Mouse (Mus musculus): ENCODE measurements at regions not wholly inside any gene's neighbourhood (a gene's known extent, or its start where the extent isn't known, plus 50 kb on each side); places are given as distances from the start of the nearest gene placed in this dataset.
"Not testable (repeated sequence)": the region's sequence is repeated elsewhere in the genome, so short reads cannot be mapped to it uniquely, and the experiment has no call there.

- peak; percentile 38 for DNase-seq (ENCODE audit: low spot score)
Observed at GRCm38 (mm10) chr8:126833006-126833405, 112.6 kb downstream of the Tomm20 start.

- peak; percentile 71 for DNase-seq (ENCODE audit: low spot score)
Observed at GRCm38 (mm10) chr8:126832163-126832978, 113.3 kb downstream of the Tomm20 start.

- no peak for DNase-seq (ENCODE audit: low spot score)
Observed at GRCm38 (mm10) chr8:126831312-126832162, 114.1 kb downstream of the Tomm20 start.

GRCm38 (mm10) chr8:126830242-126830530 is 115.5 kb downstream of the Tomm20 start:
- DNase-seq (ENCODE audit: low spot score), result no peak

- peak; percentile 32 for DNase-seq (ENCODE audit: low spot score)
Observed at GRCm38 (mm10) chr8:126829376-126830241, 116.0 kb downstream of the Tomm20 start.

- DNase-seq (ENCODE audit: low spot score), result peak; percentile 23
Observed at GRCm38 (mm10) chr8:126827681-126828383, 117.8 kb downstream of the Tomm20 start.

- DNase-seq (ENCODE audit: low spot score), result peak; percentile 65
Observed at GRCm38 (mm10) chr8:126826328-126827285, 119.0 kb downstream of the Tomm20 start.

GRCm38 (mm10) chr8:126825877-126826276 is 119.8 kb downstream of the Tomm20 start:
- peak; percentile 59 for DNase-seq (ENCODE audit: low spot score)

GRCm38 (mm10) chr8:126824575-126825208 is 121.0 kb downstream of the Tomm20 start:
- peak; percentile 92 for DNase-seq (ENCODE audit: low spot score)

GRCm38 (mm10) chr8:126822269-126822668 is 123.4 kb downstream of the Tomm20 start:
- DNase-seq (ENCODE audit: low spot score), result no peak

GRCm38 (mm10) chr8:126821279-126821678 is 124.4 kb downstream of the Tomm20 start:
- DNase-seq (ENCODE audit: low spot score), result no peak

GRCm38 (mm10) chr8:126820502-126820901 is 125.1 kb downstream of the Tomm20 start:
- DNase-seq (ENCODE audit: low spot score), result no peak

- no peak for DNase-seq (ENCODE audit: low spot score)
Observed at GRCm38 (mm10) chr8:126819261-126819660, 126.4 kb downstream of the Tomm20 start.

- DNase-seq (ENCODE audit: low spot score), result no peak
Observed at GRCm38 (mm10) chr8:126816155-126816554, 129.5 kb downstream of the Tomm20 start.

GRCm38 (mm10) chr8:126814427-126814826 is 131.2 kb downstream of the Tomm20 start:
- no peak for DNase-seq (ENCODE audit: low spot score)

- DNase-seq (ENCODE audit: low spot score), result no peak
Observed at GRCm38 (mm10) chr8:126813621-126814020, 132.0 kb downstream of the Tomm20 start.

GRCm38 (mm10) chr8:126812777-126813176 is 132.9 kb downstream of the Tomm20 start:
- DNase-seq (ENCODE audit: low spot score), result peak; percentile 20

- DNase-seq (ENCODE audit: low spot score), result not testable (repeated sequence)
Observed at GRCm38 (mm10) chr8:126811358-126811757, 134.3 kb downstream of the Tomm20 start.

- DNase-seq (ENCODE audit: low spot score), result no peak
Observed at GRCm38 (mm10) chr8:126810516-126810915, 135.1 kb downstream of the Tomm20 start.

- DNase-seq (ENCODE audit: low spot score), result no peak
Observed at GRCm38 (mm10) chr8:126809321-126809720, 136.3 kb downstream of the Tomm20 start.
